Mouse (Mus musculus) hindbrain, embryonic 15.5 days (tissue): ENCODE measurements at regions not wholly inside any gene's neighbourhood (a gene's known extent, or its start where the extent isn't known, plus 50 kb on each side); places are given as distances from the start of the nearest gene placed in this dataset.

ENCODE experiments used
- ATAC-seq: fragments of 200-750 bp; cut with Nextera tagmentation; 2 replicates; pipeline ENCODE4 v1.8.0; 2017; ENCODE audit warnings: low read depth, moderate number of reproducible peaks, moderate TSS enrichment; ENCODE audit not compliant: low FRiP score
- H3K27ac ChIP-seq: fragments of 300-500 bp; sonication (generic); replicated peaks from 2 replicates; pipeline ENCODE4 v1.5.1; 2015; ENCODE audit warnings: mild to moderate bottlenecking, inconsistent platforms
- H3K27me3 ChIP-seq: fragments of 300-500 bp; sonication (generic); 2 replicates; pipeline ENCODE4 v1.6.1; 2015; ENCODE audit warnings: control low read depth, inconsistent platforms
- H3K36me3 ChIP-seq: fragments of 300-500 bp; sonication (generic); 2 replicates; pipeline ENCODE4 v1.6.1; 2015; ENCODE audit warnings: control low read depth, inconsistent platforms
- H3K4me1 ChIP-seq: fragments of 300-500 bp; sonication (generic); replicated peaks from 2 replicates; pipeline ENCODE4 v1.6.1; 2015; ENCODE audit warnings: control low read depth, inconsistent platforms
- H3K4me2 ChIP-seq: fragments of 300-500 bp; sonication (generic); 2 replicates; pipeline ENCODE4 v1.6.1; 2015; ENCODE audit warnings: moderate library complexity, mild to moderate bottlenecking, inconsistent platforms
- H3K4me3 ChIP-seq: fragments of 300-500 bp; sonication (generic); 2 replicates; pipeline ENCODE4 v1.5.1; 2015; ENCODE audit warnings: mild to moderate bottlenecking, inconsistent platforms
- H3K9ac ChIP-seq: fragments of 300-500 bp; sonication (generic); 2 replicates; pipeline ENCODE4 v1.6.1; 2015; ENCODE audit warnings: inconsistent platforms
- H3K9me3 ChIP-seq: fragments of 300-500 bp; sonication (generic); 2 replicates; pipeline ENCODE4 v1.6.1; 2016; ENCODE audit warnings: control low read depth, inconsistent platforms
- WGBS: fragments of 180-500 bp; shearing (Covaris S2); methylation state at CpG from one replicate; pipeline ENCODE4 v1.1.7; 2015; 5-methylcytosine and 5-hydroxymethylcytosine counted together

GRCm38 (mm10) chr17:64901721-64902623, 66.1 kb upstream of the 4930583I09Rik start:
- H3K9me3 ChIP-seq = no peaks in the 10 kb centered on the region
- H3K4me2 ChIP-seq = no peak overlapping the region
- H3K4me1 ChIP-seq = peaks cover 15% of the 10 kb centered on the region
- H3K27ac ChIP-seq = peak overlapping the region; percentile 31; the same call in 1 of the 2 replicates
- no peaks in the 10 kb centered on the region for H3K27me3 ChIP-seq
- no peak overlapping the region for H3K4me3 ChIP-seq
- no peaks in the 10 kb centered on the region for H3K36me3 ChIP-seq
- no peak overlapping the region for H3K9ac ChIP-seq
- 49% methylated on average over 17 of the region's 17 CpGs for WGBS
- ATAC-seq = peak; percentile 42; the same call in 1 of the 2 replicates

DNA sequence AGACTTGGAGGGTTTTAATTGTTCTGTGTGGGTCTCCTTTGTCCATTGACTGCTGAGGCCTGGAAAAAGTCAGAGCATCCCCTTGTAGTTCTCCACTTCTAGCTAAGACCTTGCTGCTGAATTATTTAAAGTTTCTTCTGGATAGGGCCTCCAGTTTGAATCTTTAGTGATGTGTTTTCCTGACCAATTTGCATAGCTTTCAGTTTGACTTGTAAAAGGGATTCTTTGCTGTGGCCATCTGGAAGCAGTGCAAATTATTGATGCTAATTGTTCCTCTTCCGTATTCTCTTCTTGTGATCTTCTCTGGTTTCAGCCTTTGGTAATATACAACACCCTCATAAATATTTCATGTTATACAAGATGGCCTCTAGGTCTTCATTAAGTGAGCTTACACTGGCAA, 61.6 kb upstream of the 4930583I09Rik start:
- no peaks in the 10 kb centered on the region for H3K27me3 ChIP-seq
- no peak overlapping the region for H3K4me2 ChIP-seq
- 40% methylated on average over 1 of the region's 1 CpGs for WGBS
- no peak overlapping the region for H3K27ac ChIP-seq
- no peaks in the 10 kb centered on the region for H3K36me3 ChIP-seq
- H3K4me1 ChIP-seq = peaks cover 11% of the 10 kb centered on the region
- no peak overlapping the region for H3K4me3 ChIP-seq
- H3K9me3 ChIP-seq = no peaks in the 10 kb centered on the region
- ATAC-seq = no peak
- H3K9ac ChIP-seq = no peak overlapping the region

- H3K27me3 ChIP-seq = no peaks in the 10 kb centered on the region
- 91% methylated on average over 10 of the region's 10 CpGs for WGBS
Observed at GRCm38 (mm10) chr17:64895886-64896285, 60.0 kb upstream of the 4930583I09Rik start.

DNA sequence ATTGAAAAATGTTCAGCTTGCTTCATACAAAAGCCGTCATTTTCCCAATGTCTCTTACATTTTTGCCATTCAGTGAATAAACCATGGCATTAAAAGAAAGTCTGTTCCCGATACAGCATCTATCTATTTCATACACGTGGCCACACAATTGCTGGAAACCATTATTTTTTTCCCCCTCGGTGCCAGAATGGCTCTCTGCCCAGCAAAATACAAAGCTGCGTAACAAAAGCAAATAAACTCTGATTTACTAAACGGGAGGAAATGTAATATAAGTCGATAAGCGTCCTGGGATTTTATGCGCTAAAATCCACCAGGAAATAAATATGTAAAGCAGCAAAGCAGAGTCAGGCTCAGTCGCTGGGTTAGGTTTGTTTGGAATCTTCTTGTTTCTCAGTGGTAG, 59.6 kb upstream of the 4930583I09Rik start:
- no peaks in the 10 kb centered on the region for H3K27me3 ChIP-seq
- ATAC-seq = no peak
- H3K27ac ChIP-seq = no peak overlapping the region
- no peaks in the 10 kb centered on the region for H3K4me1 ChIP-seq
- no peaks in the 10 kb centered on the region for H3K9me3 ChIP-seq
- no peaks in the 10 kb centered on the region for H3K36me3 ChIP-seq
- no peak overlapping the region for H3K9ac ChIP-seq
- H3K4me3 ChIP-seq = no peak overlapping the region
- 57% methylated on average over 10 of the region's 10 CpGs for WGBS
- no peak overlapping the region for H3K4me2 ChIP-seq

More at GRCm38 (mm10) chr17:64895886-64896285, 60.0 kb upstream of the 4930583I09Rik start:
- Histone ChIP-seq H3K36me3 (no peaks in the 10 kb centered on the region), H3K9me3 (no peaks in the 10 kb centered on the region), H3K4me3 (no peak overlapping the region), H3K4me1 (no peaks in the 10 kb centered on the region), H3K9ac (no peak overlapping the region), H3K27ac (no peak overlapping the region), H3K4me2 (no peak overlapping the region)
- ATAC-seq = no peak

DNA sequence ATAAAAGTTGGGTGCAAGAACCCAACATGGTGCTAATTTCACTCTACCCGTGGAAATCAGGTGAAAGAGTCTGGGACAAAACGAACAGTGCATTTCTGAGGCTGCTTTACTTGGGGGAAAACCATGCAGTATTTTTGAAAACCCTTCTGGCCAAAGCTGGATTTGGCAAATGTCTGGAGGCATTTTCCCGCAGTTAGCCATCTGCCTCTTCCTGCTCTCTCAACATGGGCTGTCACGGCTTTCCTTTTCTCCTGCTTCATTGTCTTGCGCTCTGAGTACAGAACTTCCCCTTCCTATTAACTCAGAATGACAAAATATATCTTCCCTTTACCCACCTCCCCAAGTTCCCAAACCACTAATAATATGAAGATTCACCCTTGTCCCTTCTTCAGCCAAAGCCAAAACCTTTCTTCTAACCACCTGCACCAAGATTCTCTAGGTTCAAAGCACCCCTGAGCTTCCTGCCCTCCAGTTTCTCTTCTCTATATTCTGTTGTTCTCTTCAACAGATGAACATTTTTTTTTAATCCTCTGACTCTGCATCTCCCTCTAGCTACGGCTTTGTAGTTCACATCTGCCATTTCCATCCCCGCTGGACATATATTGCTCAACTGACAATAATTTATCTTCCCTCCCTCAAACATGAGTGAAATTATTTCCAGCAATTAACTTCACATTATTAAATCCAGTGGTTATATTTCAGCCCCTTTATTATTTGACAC, 57.5 kb upstream of the 4930583I09Rik start:
- no peak overlapping the region for H3K27ac ChIP-seq
- no peaks in the 10 kb centered on the region for H3K36me3 ChIP-seq
- 67% methylated on average over 7 of the region's 7 CpGs for WGBS
- no peak overlapping the region for H3K9ac ChIP-seq
- no peaks in the 10 kb centered on the region for H3K9me3 ChIP-seq
- H3K4me3 ChIP-seq = no peak overlapping the region
- no peaks in the 10 kb centered on the region for H3K4me1 ChIP-seq
- H3K27me3 ChIP-seq = no peaks in the 10 kb centered on the region
- no peak for ATAC-seq
- H3K4me2 ChIP-seq = no peak overlapping the region
